10 mouse cellular contexts compared by ENCODE assay signal in genomic region chr11:7829770-7830169, GRCm38 (mm10).
"Had no signal": no experiment of that assay in that cellular context is flagged by ENCODE, and none has a peak within 500 bp of the region (broad histone marks: within the 10 kb centered on the region; RNA-seq: fewer than 3 reads in every experiment).

No protein-coding gene starts in this region.

- DNase-seq: lung, adult 2 months; lung, postnatal 14 days; lung, postnatal 36 days; right cerebral cortex, postnatal 14 days; thymus, adult 2 months; thymus, postnatal 25 days; thymus, postnatal 4 days had no signal

- ATAC-seq: lung, postnatal 0 days; midbrain, embryonic 13.5 days; midbrain, embryonic 15.5 days had no signal
